Mouse (Mus musculus) adrenal gland (tissue): ENCODE results near the gene Ephb1.

Experiments used
- intact Hi-C: fragments of 180-260 bp; cut with DNase I; formaldehyde crosslinking; loops from one replicate; pipeline ENCODE4 v1.15.1; 2025

Ephb1 gene

GRCm38 (mm10) chr9:102181276-102181675 is 173.2 kb downstream of the Ephb1 start:
- intact Hi-C loops = no loop called here

- intact Hi-C loops = no loop called here
Measured at GRCm38 (mm10) chr9:102180486-102180885, 174.0 kb downstream of the Ephb1 start.

GRCm38 (mm10) chr9:102180070-102180469 is 174.4 kb downstream of the Ephb1 start:
- intact Hi-C loops = no loop called here

GRCm38 (mm10) chr9:102169706-102170105 is 184.8 kb downstream of the Ephb1 start:
- intact Hi-C loops = no loop called here

DNA sequence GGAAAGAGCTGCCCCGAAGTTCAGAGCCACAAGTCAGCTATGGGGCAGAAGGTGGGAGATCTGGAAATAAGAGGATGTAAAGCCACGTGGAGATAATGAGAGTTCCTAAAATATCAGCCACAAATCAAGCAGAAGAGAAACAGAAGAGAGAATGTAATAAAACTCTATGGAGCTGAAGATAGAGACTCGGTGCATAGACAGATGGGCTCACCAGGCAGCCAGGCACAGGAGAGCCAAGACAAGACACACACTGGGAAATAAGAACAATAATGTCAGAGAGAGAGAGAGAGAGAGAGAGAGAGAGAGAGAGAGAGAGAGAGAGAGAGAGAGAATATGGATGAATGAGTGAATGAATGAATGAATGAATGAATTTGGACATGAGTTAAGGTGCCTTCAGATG is 198.6 kb downstream of the Ephb1 start:
- intact Hi-C loops = no loop called here

DNA sequence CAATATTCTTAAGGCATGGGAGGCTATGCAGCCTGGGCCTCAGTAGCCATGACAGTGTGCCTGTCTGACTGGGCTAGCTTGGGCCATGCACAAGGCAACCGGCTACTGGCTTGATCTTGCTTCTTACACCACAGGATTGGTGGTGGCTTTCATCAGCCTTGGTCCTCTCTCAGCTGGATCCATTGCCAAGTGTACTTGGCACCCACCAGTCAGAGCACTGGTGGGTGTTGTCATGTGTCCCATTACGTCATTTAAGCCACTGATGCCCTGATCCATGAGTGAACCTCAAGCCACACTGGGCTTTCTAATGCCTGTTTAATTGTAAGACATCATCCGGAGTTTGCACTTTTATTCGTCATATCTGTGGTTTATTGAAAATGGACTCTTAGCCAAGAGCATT is 215.3 kb downstream of the Ephb1 start:
- intact Hi-C loops = no loop called here

DNA sequence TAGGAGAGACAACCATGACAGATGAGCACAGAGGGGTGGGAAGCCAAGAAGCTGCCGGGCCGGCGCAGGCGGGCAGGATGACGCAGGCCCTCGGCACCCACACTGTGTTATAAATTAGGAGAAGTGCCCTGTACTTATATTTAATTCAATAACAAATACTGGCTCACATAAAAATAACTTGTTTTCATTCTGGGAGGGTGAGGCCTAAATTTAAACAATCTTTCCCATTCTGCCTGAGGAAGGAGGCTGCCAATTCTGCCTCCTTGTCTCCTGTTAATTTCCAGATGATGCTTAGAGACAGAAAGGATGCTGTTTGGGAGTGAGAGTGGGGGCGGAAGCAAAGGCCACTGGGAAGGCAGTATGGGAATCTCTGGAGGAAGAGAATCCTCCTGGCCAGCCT is 215.8 kb downstream of the Ephb1 start:
- intact Hi-C loops = no loop called here

DNA sequence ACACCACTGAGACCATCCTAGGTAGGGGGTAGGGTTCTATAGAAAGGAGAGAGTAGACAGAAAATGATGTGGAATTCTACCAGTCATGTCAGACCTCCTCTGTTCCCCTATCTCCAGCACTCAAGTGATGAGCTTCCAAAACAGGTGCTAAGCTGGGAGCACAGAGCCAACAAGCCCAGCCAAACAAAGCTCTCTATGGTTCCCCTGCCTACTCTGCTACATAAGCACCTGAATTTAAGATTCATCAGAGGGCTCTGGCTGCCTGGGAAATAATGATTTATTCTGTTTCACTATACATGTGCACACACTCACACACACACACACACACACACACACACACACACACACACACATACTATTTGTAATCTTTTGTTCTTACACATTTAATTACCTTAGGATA is 216.3 kb downstream of the Ephb1 start:
- intact Hi-C loops = no loop called here

GRCm38 (mm10) chr9:102130506-102130905 is 224.0 kb downstream of the Ephb1 start:
- intact Hi-C loops = no loop called here

- intact Hi-C loops = loop anchor here (10.0 kb wide), 1 partner anchor 228 kb away; the partner anchor contains the start of gene Ephb1
Measured at GRCm38 (mm10) chr9:102126510-102126909, 228.0 kb downstream of the Ephb1 start.

GRCm38 (mm10) chr9:102122880-102123453 is 231.5 kb downstream of the Ephb1 start:
- intact Hi-C loops = loop anchor here (10.0 kb wide), 1 partner anchor 232 kb away; the partner anchor contains the start of gene Ephb1

DNA sequence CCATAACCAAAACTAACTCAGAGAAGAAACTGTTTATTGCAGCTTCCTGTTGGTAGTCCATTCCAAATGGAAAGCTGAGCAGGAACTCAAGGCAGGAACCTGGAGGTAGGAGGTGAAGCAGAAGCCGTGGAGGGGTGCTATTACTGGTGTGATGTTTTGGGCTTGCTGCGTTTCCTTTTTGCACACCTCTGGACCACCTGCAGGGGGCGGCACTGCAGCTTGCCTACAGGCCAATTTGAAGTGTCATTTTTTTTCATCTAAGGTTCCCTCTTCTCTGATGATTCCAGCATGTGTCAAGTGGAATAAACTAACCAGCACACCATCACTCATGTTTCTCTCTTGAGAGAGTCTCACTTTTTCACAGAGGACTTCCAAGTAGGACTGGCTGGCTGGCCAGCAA is 235.1 kb downstream of the Ephb1 start:
- intact Hi-C loops = no loop called here

DNA sequence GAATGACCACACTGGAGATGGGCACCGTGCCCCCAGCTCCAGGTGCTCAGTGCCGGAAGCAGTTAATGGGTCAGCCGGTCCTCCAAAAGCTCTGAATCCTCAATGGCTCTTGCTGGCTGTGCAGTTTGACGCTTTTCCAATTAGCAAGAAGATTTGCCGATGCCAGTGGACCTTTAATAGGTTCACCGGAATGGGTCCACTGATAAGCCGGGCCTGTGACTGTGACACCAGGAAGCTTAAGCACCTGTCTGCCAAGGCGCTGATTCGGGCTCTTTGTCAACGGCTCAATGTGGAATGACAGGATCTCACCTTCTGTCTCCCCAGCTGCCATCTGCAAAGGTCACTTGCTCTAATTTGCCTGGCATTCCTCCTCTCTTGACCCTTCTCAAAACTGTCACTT is 239.2 kb downstream of the Ephb1 start:
- intact Hi-C loops = no loop called here

DNA sequence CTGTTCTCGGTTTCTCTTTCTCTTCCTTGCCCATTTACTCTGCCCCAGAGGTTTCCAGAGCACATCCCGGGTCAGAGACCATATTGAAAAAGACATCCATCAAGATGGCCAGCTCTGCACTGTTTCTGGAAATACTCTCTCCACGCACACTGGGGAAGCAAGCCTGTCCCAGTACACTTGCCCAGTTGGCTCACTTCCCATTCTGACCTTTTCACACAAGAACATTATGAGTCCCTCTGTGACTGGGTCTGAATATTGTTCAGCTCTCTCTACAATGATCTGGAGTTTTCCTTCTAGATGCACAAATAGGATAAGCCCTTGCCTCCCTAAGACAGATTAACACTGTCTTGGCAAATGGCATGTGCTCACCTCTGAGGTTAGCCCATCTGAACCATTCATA is 243.0 kb downstream of the Ephb1 start:
- intact Hi-C loops = no loop called here

GRCm38 (mm10) chr9:102107978-102108377 is 246.5 kb downstream of the Ephb1 start:
- intact Hi-C loops = no loop called here

DNA sequence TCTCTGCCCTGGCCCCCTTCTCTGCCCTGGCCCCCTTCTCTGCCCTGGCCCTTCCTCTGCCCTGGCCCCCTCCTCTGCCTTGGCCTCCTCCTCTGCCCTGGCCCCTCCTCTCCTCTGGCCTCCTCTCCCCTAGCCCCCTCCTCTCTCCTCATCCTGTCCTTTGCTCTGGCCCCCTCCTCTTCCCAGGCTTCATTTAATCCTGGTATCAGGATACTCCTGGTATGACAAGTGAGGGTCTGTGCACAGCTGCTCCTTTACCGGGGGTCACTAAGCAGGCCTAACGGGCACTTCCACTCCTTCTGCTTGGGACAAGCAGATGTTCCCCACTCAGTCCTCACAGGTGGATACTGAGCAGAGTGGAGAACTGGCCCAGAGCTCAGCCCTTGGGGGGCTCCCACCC is 247.3 kb downstream of the Ephb1 start:
- intact Hi-C loops = no loop called here

- intact Hi-C loops = no loop called here
Measured at GRCm38 (mm10) chr9:102096825-102097224, 257.7 kb downstream of the Ephb1 start.

- intact Hi-C loops = no loop called here
Measured at GRCm38 (mm10) chr9:102088598-102088997, 265.9 kb downstream of the Ephb1 start.

GRCm38 (mm10) chr9:102086053-102086706 is 268.3 kb downstream of the Ephb1 start:
- intact Hi-C loops = no loop called here

DNA sequence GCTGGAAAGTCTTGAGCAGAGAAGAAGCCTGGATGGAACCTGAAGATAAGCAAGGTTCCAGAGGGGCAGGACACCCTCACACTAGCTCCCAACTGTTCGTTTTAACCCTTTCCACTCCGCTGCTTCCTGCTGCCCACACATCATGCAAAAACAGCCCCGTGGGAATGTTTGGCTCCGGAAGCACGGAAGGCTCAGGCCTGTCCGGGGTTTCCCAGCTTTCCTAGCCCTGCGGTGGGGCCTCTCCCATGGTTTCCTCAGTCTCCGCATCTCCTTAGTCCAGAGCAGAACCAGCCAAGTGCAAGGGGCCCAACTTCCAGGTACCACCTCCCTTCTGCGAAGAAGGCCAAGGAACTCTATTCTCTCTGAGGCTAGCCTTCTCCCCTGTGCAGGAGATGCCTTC is 269.0 kb downstream of the Ephb1 start:
- intact Hi-C loops = no loop called here

DNA sequence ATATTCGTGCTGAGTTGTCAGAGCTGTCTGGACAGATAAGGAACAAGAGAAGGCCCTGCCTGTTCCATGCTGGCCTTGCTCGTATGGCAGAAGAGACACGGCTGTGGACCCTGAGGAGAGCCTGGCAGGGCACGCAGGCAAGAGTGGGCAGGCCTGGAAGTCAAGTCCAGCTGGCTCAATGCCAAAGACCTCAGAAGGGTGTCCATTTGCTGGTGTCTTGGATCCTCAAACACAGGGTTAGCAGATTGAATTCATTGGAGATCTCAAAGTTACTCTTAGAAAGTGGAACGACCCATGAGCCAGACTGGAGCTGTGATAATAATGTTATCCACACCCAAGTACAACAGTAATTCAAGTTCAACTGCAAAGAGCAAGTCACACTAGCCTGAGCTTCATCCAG is 273.6 kb downstream of the Ephb1 start:
- intact Hi-C loops = no loop called here

- intact Hi-C loops = no loop called here
Measured at GRCm38 (mm10) chr9:102079151-102079550, 275.3 kb downstream of the Ephb1 start.

DNA sequence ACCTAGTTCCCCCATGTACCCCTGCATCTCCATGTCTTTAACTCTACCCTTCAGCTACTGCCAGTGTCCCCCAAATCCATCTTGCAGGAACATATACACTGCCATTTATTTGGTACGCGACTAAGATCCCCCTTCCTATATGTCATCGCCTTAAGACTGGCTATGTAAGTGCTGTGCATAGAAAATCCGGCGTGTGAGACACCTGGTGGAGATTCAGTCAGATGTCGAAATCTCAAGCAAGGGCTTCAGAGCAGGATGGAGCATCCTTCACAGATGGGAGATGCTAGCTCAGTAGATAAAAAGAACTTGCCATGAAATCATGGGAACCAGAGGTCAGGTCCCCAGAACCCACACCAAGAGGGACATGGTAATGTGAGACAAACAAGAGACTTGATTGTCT is 276.3 kb downstream of the Ephb1 start:
- intact Hi-C loops = no loop called here
